Mouse (Mus musculus): ENCODE data around the gene Esx1. TPM values are rescaled to one million over a fixed set of nuclear protein-coding genes. Genes with fewer than 3 reads are reported as not detected.

The Esx1 gene
- total RNA-seq (2015; ENCODE audit: low replicate concordance) (not detected in 2 replicates), total RNA-seq (2017; ENCODE audit: low replicate concordance) (not detected in 2 replicates)

DNA sequence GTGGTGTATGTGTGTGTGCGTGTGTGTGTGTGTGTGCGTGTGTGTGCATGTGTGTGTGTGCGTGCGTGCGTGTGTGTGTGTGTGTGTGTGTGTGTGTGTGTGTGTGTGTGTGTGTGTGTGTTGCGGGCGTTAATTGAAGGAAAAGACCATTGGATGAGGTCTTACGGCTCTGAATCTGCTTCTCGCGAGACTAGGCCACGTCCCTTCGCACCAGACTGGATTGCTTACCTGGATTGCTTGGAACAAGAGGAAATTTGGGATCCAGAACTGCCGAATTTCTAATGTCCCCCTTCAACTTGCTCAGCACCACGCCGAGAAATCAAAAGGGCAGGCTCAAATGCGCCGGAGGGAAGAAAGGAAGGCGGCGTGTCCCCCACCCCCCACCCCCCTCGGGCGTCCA, at the start of gene Esx1:
TSS of gene Esx1 (minus strand) at position 366 of the 400 bp plus-strand sequence.
- ATAC-seq (replicated peaks; ENCODE audit: low FRiP score, poor library complexity, severe bottlenecking): no peak

DNA sequence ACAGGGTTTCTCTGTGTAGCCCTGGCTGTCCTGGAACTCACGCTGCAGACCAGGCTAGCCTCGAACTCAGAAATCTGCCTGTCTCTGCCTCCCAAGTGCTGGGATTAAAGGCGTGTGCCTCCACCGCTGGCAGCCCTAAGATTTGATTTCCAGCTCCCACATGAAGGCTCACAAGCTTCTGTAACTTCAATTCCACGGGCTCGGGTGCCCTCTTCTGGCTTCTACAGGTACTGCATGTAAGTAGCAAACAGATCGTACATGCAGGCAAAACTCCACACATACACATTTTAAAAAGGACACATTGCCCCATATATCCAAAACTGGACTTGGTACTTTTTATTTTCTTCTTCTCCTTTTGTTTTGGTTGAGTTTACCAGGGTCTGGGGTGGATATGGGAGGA, 48.1 kb upstream of the Esx1 start:
- no peak for ATAC-seq (replicated peaks; ENCODE audit: low FRiP score, poor library complexity, severe bottlenecking)

DNA sequence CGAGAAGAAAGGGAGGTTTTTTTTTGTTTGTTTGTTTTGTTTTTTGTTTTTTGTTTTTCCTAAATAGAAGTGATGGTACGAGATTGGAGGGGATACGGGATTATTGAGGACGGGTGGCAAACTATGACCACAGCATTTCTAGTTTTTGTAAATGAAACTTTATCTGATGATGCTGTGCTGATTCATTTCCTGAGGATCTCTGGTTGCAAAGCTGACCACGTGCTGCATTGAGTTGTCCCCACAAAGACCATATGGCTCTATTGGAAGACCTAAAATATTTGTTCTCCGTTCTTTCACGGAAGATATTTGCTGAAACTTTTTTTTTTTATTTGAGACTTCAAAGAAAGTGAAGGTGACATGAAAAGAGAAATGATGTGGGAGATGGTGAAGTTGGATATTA, 45.8 kb upstream of the Esx1 start:
- ATAC-seq (replicated peaks; ENCODE audit: low FRiP score, poor library complexity, severe bottlenecking): no peak

DNA sequence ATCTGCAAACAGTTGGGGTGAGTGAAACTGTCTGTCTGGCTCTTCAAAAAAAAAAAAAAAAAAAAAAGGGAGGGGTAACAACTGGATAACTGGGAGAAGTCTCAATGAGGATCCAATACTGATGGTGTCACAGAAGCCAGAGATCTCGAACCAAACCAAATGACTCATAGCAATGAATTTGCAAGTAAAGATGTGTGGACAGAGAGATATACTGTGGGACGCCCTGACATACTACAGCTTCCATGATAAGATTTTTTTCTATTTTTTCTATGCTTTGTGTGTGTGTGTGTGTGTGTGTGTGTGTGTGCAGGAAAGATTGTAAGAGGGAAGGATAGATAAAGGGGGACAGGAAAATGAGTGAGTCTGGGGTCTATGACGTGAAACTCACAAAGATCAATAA, 43.7 kb upstream of the Esx1 start:
- ATAC-seq (replicated peaks; ENCODE audit: low FRiP score, poor library complexity, severe bottlenecking): no peak

DNA sequence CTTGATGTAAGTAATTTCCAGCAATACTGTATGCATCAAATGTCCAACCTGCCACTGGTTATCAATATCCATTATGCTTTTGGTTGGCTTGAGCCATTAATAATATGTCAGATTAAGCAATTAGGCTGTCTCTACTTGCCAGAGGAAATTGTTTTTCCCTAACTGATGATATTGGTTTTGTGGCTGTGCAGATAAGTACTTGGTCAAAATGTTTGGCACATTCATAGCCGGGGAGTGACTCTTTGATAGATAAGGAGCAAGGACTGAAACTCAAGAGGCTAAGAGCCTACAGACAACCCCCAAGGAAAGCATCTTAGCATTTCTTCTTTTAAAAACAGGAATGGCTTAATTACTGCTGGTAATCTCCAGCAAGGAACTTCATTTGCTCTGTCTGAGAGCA, 40.8 kb upstream of the Esx1 start:
- ATAC-seq (replicated peaks; ENCODE audit: low FRiP score, poor library complexity, severe bottlenecking): no peak

DNA sequence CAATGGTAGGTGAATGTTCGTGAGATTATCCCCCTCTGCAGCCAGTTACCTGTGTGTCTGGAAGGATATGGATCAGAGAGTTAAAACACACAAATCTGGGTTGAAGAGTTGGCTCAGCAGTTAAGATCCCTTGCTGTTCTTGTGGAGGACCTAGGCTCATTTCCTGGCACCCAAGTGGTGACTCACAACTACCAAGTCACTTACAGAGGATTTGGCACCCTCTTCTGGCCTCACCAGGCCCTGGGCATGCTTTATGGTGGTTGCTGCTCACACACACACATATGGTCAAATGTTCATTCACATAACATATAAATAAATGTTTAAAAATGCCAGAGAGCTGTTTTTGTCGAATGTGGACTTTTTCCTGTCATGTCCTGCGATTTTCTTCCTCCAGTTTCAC, 39.1 kb upstream of the Esx1 start:
- no peak for ATAC-seq (replicated peaks; ENCODE audit: low FRiP score, poor library complexity, severe bottlenecking)

DNA sequence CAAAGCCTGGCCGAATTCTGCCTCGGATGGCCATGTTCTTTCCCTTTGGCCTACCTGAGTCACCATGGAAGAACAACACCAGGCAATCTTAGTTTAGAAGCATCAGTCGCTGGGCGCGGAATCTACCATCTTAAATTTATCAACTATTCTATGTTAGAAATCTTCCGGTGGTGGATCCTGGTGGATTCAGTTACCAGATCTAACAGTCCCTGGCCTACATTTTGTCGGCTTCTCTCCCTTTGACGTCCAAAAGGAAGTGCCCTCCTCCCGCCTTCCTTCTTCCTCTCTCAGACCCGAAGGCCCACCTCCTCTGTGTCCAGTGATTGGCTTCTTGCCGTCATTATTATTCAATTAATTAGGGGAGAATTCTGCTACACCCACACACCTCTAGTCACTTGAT, 27.2 kb upstream of the Esx1 start:
- no peak for ATAC-seq (replicated peaks; ENCODE audit: low FRiP score, poor library complexity, severe bottlenecking)

- ATAC-seq (replicated peaks; ENCODE audit: low FRiP score, poor library complexity, severe bottlenecking): no peak
Measured at GRCm38 (mm10) chrX:137144674-137145073, 22.8 kb upstream of the Esx1 start.

- no peak for ATAC-seq (replicated peaks; ENCODE audit: low FRiP score, poor library complexity, severe bottlenecking)
Measured at GRCm38 (mm10) chrX:137143726-137144125, 21.8 kb upstream of the Esx1 start.

- ATAC-seq (replicated peaks; ENCODE audit: low FRiP score, poor library complexity, severe bottlenecking): no peak
Measured at GRCm38 (mm10) chrX:137142546-137142945, 20.7 kb upstream of the Esx1 start.

- ATAC-seq (replicated peaks; ENCODE audit: low FRiP score, poor library complexity, severe bottlenecking): no peak
Measured at GRCm38 (mm10) chrX:137141669-137142068, 19.8 kb upstream of the Esx1 start.

GRCm38 (mm10) chrX:137127542-137127941, 5.7 kb upstream of the Esx1 start:
- no peak for ATAC-seq (replicated peaks; ENCODE audit: low FRiP score, poor library complexity, severe bottlenecking)

GRCm38 (mm10) chrX:137119675-137120423, 2.0 kb downstream of the Esx1 start:
- ATAC-seq (replicated peaks; ENCODE audit: low FRiP score, poor library complexity, severe bottlenecking): no peak

GRCm38 (mm10) chrX:137118097-137118746, 3.7 kb downstream of the Esx1 start:
- no peak for ATAC-seq (replicated peaks; ENCODE audit: low FRiP score, poor library complexity, severe bottlenecking)

GRCm38 (mm10) chrX:137106498-137106897, 15.4 kb downstream of the Esx1 start:
- ATAC-seq (replicated peaks; ENCODE audit: low FRiP score, poor library complexity, severe bottlenecking): no peak

DNA sequence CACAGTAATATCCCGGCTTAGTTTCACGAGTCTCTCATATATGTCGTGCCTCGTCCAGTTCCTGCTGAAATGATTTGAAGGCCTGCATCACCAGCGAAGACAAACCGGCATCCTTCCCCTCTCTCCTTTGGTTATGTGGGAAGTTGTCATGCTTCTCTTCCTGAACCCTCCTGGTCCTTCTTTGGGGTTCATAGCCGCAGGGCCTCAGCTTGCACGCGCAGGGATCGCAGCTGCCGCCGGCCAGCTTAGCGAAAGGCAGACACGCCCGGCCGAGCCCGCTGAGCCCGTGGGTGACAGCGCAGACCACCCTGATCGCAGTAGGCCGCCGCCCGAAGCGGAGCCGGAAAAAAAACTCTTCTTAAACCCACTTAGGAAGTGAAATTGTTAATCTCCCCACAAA, 17.4 kb downstream of the Esx1 start:
- ATAC-seq (replicated peaks; ENCODE audit: low FRiP score, poor library complexity, severe bottlenecking): no peak

Other genes with a start within 250 kb of the Esx1 start
- not detected in 2 replicates for gene H2bfm, start 194.8 kb downstream of the Esx1 start, total RNA-seq (2015; ENCODE audit: low replicate concordance)
- not detected in 2 replicates for gene H2bfm, start 194.8 kb downstream of the Esx1 start, total RNA-seq (2017; ENCODE audit: low replicate concordance)
- not detected in 2 replicates for gene Tmsb15b2, start 146.6 kb downstream of the Esx1 start, total RNA-seq (2015; ENCODE audit: low replicate concordance)
- not detected in 2 replicates for gene Tmsb15b2, start 146.6 kb downstream of the Esx1 start, total RNA-seq (2017; ENCODE audit: low replicate concordance)
- gene Tmsb15l, start 145.2 kb downstream of the Esx1 start, total RNA-seq (2015; ENCODE audit: low replicate concordance): not detected in 2 replicates
- gene Tmsb15l, start 145.2 kb downstream of the Esx1 start, total RNA-seq (2017; ENCODE audit: low replicate concordance): 3.8 TPM in 1 of 2 replicates, not detected in the other
- gene Tmsb15b1, start 145.2 kb downstream of the Esx1 start, total RNA-seq (2015; ENCODE audit: low replicate concordance): not detected in 2 replicates
- 1.7 TPM in 1 of 2 replicates, not detected in the other for gene Tmsb15b1, start 145.2 kb downstream of the Esx1 start, total RNA-seq (2017; ENCODE audit: low replicate concordance)
- gene Zcchc18, start 128.9 kb downstream of the Esx1 start, total RNA-seq (2015; ENCODE audit: low replicate concordance): 0.77 TPM in 1 of 2 replicates, not detected in the other
- 0.28 TPM in 1 of 2 replicates, not detected in the other for gene Zcchc18, start 128.9 kb downstream of the Esx1 start, total RNA-seq (2017; ENCODE audit: low replicate concordance)
- 3.8 and 4.6 TPM in 2 replicates for gene Slc25a53, start 83.8 kb downstream of the Esx1 start, total RNA-seq (2015; ENCODE audit: low replicate concordance)
- gene Slc25a53, start 83.8 kb downstream of the Esx1 start, total RNA-seq (2017; ENCODE audit: low replicate concordance): 1.8 and 7.8 TPM in 2 replicates
- 0.58 and 1.0 TPM in 2 replicates for gene Fam199x, start 72.5 kb downstream of the Esx1 start, total RNA-seq (2015; ENCODE audit: low replicate concordance)
- gene Fam199x, start 72.5 kb downstream of the Esx1 start, total RNA-seq (2017; ENCODE audit: low replicate concordance): 2.0 and 2.2 TPM in 2 replicates

Measured in erythroblast, adult 5-6 weeks (primary cell).